Mouse (Mus musculus): ENCODE results near the gene Bpifa3. TPM values are rescaled to one million over a fixed set of nuclear protein-coding genes. Genes with fewer than 3 reads are reported as not detected.

The Bpifa3 gene
- not detected in 2 replicates for polyA plus RNA-seq (2015; fragmentation: Nextera tagmentation; extraction: Ambion mirVana)

DNA sequence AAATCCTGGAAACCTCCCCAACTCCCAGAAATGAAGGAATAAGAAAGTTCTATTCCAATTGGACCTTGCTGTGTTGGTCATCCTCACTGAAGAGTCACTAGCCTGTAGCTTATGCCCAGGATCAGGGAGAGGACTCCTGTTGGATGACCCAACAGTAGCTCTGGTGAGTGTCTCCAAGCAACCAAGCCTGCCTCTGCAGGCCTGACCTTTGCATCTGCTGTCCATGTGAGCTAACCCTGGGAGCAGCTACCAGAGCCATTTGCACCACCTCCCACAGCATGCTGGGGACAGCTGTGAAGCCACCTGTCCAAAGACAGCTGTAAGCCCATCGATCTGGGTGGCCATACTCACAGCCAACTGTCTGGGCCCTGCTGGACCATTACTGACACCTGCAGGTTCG lies at the start of gene Bpifa3:
Gene Bpifa3, plus strand, starts transcription at position 217 of the 400 bp plus-strand sequence.
- H3K4me1 ChIP-seq, result no peaks in the 10 kb centered on the region
- no peaks in the 10 kb centered on the region for H3K27me3 ChIP-seq
- no peaks in the 10 kb centered on the region for H3K36me3 ChIP-seq
- H3K9ac ChIP-seq, result no peak within 1 kb of the TSS
- H3K4me2 ChIP-seq (replicated peaks), result no peak within 1 kb of the TSS
- WGBS, result 60% methylated on average over 2 of the region's 2 CpGs
- H3K4me3 ChIP-seq (replicated peaks), result no peak within 1 kb of the TSS
- H3K9me3 ChIP-seq (replicated peaks), result no peaks in the 10 kb centered on the region
- no peak within 1 kb of the TSS for H3K27ac ChIP-seq (replicated peaks)
- no peak for ATAC-seq (ENCODE audit: insufficient number of reproducible peaks, low FRiP score, low TSS enrichment, low read depth)

- H3K9ac ChIP-seq, result no peak overlapping the region
- no peaks in the 10 kb centered on the region for H3K4me1 ChIP-seq
- whole genome bisulfite sequencing, result 40% methylated on average over 1 of the region's 1 CpGs
- H3K27me3 ChIP-seq, result no peaks in the 10 kb centered on the region
- no peak overlapping the region for H3K4me3 ChIP-seq (replicated peaks)
- ATAC-seq (ENCODE audit: insufficient number of reproducible peaks, low FRiP score, low TSS enrichment, low read depth), result no peak
- H3K27ac ChIP-seq (replicated peaks), result no peak overlapping the region
- H3K9me3 ChIP-seq (replicated peaks), result no peaks in the 10 kb centered on the region
- H3K36me3 ChIP-seq, result no peaks in the 10 kb centered on the region
- no peak overlapping the region for H3K4me2 ChIP-seq (replicated peaks)
Observed at GRCm38 (mm10) chr2:154097734-154098133, 32.4 kb upstream of the Bpifa3 start.

- no peaks in the 10 kb centered on the region for H3K9me3 ChIP-seq (replicated peaks)
- H3K4me3 ChIP-seq (replicated peaks), result no peak overlapping the region
- no peaks in the 10 kb centered on the region for H3K36me3 ChIP-seq
- H3K4me2 ChIP-seq (replicated peaks), result no peak overlapping the region
- no peak overlapping the region for H3K9ac ChIP-seq
- no peak for ATAC-seq (ENCODE audit: insufficient number of reproducible peaks, low FRiP score, low TSS enrichment, low read depth)
- WGBS, result 84% methylated on average over 3 of the region's 3 CpGs
- H3K4me1 ChIP-seq, result no peaks in the 10 kb centered on the region
- H3K27me3 ChIP-seq, result no peaks in the 10 kb centered on the region
- H3K27ac ChIP-seq (replicated peaks), result no peak overlapping the region
Observed at GRCm38 (mm10) chr2:154117381-154117780, 12.8 kb upstream of the Bpifa3 start.

DNA sequence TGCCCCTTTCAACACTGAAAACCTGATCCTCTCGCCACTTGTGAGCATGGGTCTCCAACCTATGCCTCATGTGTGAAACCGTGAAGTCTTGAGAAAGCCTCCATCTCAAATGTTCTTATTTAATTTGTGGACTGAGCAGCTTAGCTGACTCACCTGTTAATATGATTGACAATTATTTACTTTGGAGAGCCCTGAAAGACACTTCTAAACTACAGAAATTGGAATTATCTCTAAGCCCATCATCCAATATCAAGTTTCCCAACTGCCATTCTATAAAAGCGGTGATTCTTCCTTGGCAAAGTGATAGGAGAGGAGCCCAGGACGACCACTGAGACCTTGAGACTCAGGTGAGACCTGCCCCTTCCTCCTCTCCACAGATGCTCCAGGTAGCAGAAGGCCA lies 12.4 kb downstream of the Bpifa3 start, which contains the start of gene Bpifa1:
Gene Bpifa1, plus strand, starts transcription at position 301 of the 400 bp plus-strand sequence.
- Histone ChIP-seq H3K9me3 (replicated peaks) (no peaks in the 10 kb centered on the region), H3K36me3 (no peaks in the 10 kb centered on the region), H3K27ac (replicated peaks) (no peak within 1 kb of the TSS), H3K4me3 (replicated peaks) (no peak within 1 kb of the TSS), H3K4me2 (replicated peaks) (no peak within 1 kb of the TSS), H3K27me3 (no peaks in the 10 kb centered on the region), H3K9ac (no peak within 1 kb of the TSS), H3K4me1 (no peaks in the 10 kb centered on the region)
- ATAC-seq (ENCODE audit: insufficient number of reproducible peaks, low FRiP score, low TSS enrichment, low read depth), result no peak
- WGBS, result 79% methylated on average over 4 of the region's 4 CpGs

GRCm38 (mm10) chr2:154143735-154144134 lies 13.6 kb downstream of the Bpifa3 start:
- Histone ChIP-seq H3K4me2 (replicated peaks) (no peak overlapping the region), H3K36me3 (no peaks in the 10 kb centered on the region)
- no peak for ATAC-seq (ENCODE audit: insufficient number of reproducible peaks, low FRiP score, low TSS enrichment, low read depth)

DNA sequence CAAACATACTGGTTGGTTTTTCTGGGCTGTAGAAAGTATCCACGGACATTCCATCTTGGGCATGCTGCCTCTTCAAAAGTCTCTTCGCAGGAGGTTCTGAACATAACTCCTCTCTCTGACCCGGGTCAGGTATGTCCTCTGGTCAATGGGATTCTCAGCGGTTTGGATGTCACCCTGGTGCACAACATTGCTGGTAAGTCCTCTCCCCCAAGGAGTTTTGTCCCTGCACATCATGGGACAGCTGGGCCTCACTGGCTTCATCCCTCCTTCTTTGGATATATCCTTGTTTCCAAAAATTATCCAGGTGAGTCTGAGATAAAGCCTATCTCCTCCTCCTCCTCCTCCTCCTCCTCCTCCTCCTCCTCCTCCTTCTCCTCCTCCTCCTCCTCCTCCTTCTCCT lies 17.4 kb downstream of the Bpifa3 start:
- no peaks in the 10 kb centered on the region for H3K36me3 ChIP-seq
- WGBS, result 79% methylated on average over 4 of the region's 4 CpGs

More at GRCm38 (mm10) chr2:154143735-154144134, 13.6 kb downstream of the Bpifa3 start:
- no peaks in the 10 kb centered on the region for H3K4me1 ChIP-seq
- H3K9ac ChIP-seq, result no peak overlapping the region
- H3K4me3 ChIP-seq (replicated peaks), result no peak overlapping the region
- H3K27ac ChIP-seq (replicated peaks), result no peak overlapping the region
- H3K27me3 ChIP-seq, result no peaks in the 10 kb centered on the region
- 72% methylated on average over 3 of the region's 3 CpGs for WGBS
- H3K9me3 ChIP-seq (replicated peaks), result no peaks in the 10 kb centered on the region

DNA sequence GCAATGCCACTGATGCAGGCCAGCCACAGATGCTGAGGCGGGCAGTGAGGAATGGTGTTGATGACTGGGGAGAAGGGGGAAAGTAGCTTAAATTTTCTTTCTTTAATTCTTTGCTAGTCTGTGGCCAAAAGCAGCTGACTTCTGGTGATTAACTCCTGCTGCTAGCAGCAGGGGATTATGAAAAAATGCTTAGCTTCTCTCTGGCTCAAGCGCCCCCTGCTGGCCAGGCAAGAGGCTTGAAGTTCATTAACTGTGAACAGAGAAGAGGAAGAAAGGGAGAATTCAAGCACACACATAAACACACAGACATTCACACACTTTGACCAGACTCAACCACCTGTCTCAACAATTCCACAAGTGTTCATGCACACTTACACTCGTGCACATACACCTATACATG lies 28.3 kb downstream of the Bpifa3 start:
- Histone ChIP-seq H3K4me3 (replicated peaks) (no peak overlapping the region), H3K27me3 (no peaks in the 10 kb centered on the region), H3K9me3 (replicated peaks) (no peaks in the 10 kb centered on the region), H3K4me2 (replicated peaks) (no peak overlapping the region), H3K4me1 (no peaks in the 10 kb centered on the region), H3K36me3 (no peaks in the 10 kb centered on the region), H3K27ac (replicated peaks) (no peak overlapping the region), H3K9ac (no peak overlapping the region)
- WGBS, result 25% methylated on average over 3 of the region's 3 CpGs
- no peak for ATAC-seq (ENCODE audit: insufficient number of reproducible peaks, low FRiP score, low TSS enrichment, low read depth)

More for the DNA sequence above, 17.4 kb downstream of the Bpifa3 start:
- Histone ChIP-seq H3K27me3 (no peaks in the 10 kb centered on the region), H3K9ac (no peak overlapping the region), H3K4me3 (replicated peaks) (no peak overlapping the region), H3K4me1 (no peaks in the 10 kb centered on the region), H3K4me2 (replicated peaks) (no peak overlapping the region), H3K9me3 (replicated peaks) (no peaks in the 10 kb centered on the region), H3K27ac (replicated peaks) (no peak overlapping the region)
- ATAC-seq (ENCODE audit: insufficient number of reproducible peaks, low FRiP score, low TSS enrichment, low read depth), result no peak

- no peak for ATAC-seq (ENCODE audit: insufficient number of reproducible peaks, low FRiP score, low TSS enrichment, low read depth)
- Histone ChIP-seq H3K4me2 (replicated peaks) (no peak within 1 kb of the TSS), H3K4me1 (no peaks in the 10 kb centered on the region), H3K9me3 (replicated peaks) (no peaks in the 10 kb centered on the region), H3K36me3 (no peaks in the 10 kb centered on the region), H3K4me3 (replicated peaks) (no peak within 1 kb of the TSS), H3K9ac (no peak within 1 kb of the TSS), H3K27me3 (no peaks in the 10 kb centered on the region), H3K27ac (replicated peaks) (no peak within 1 kb of the TSS)
- WGBS, result 78% methylated on average over 8 of the region's 8 CpGs
Observed at GRCm38 (mm10) chr2:154162307-154162706, 32.2 kb downstream of the Bpifa3 start, which contains the start of gene Bpifa5. Gene Bpifa5, plus strand, starts transcription at chr2:154162607.

GRCm38 (mm10) chr2:154163306-154163705 lies 33.2 kb downstream of the Bpifa3 start:
- WGBS, result 85% methylated on average over 5 of the region's 5 CpGs

DNA sequence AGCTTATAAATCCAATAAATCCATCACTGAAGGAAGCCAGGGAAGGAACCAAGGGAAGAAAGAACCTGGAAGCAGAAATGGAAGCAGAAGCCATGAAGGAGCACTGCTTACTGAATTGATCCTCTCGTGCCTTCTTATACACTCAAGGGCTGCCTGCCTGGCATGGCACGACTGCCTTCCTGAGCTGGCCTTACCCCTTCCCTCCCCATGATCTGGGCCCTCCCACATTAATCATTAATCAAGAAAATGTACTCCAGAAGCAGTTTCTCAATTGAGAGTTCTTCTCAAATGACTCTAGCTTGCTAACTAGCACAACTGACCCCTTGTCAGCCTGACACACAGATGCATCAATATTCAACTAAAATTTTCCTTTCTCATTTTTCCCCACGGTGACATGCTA lies 39.0 kb downstream of the Bpifa3 start:
- 71% methylated on average over 3 of the region's 3 CpGs for WGBS
- no peak for ATAC-seq (ENCODE audit: insufficient number of reproducible peaks, low FRiP score, low TSS enrichment, low read depth)

More at GRCm38 (mm10) chr2:154163306-154163705, 33.2 kb downstream of the Bpifa3 start:
- no peak overlapping the region for H3K27ac ChIP-seq (replicated peaks)
- H3K9me3 ChIP-seq (replicated peaks), result no peaks in the 10 kb centered on the region
- no peak for ATAC-seq (ENCODE audit: insufficient number of reproducible peaks, low FRiP score, low TSS enrichment, low read depth)
- H3K4me2 ChIP-seq (replicated peaks), result no peak overlapping the region
- H3K36me3 ChIP-seq, result no peaks in the 10 kb centered on the region
- no peak overlapping the region for H3K4me3 ChIP-seq (replicated peaks)
- no peaks in the 10 kb centered on the region for H3K4me1 ChIP-seq
- H3K27me3 ChIP-seq, result no peaks in the 10 kb centered on the region
- no peak overlapping the region for H3K9ac ChIP-seq

DNA sequence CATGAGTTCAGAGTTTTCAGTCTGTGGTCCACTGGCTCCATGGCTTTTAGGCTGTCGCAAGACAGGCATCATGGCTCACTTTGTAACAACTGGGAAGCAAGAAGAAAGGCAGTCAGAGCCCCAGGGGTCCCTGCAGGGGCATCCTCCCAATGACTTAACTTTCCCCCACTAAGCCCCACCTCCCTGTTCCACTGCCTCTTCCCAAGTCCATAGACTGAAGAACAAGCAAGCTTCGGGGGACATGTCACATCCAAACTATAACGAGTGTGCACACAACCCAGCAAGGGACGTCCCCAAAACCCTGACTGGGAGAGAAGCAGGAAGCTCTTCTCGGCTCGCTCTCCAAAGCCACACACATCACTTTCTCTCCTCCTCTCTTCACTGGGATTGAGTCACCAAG lies 41.5 kb downstream of the Bpifa3 start:
- no peak overlapping the region for H3K4me2 ChIP-seq (replicated peaks)
- no peaks in the 10 kb centered on the region for H3K4me1 ChIP-seq
- no peak overlapping the region for H3K27ac ChIP-seq (replicated peaks)
- 75% methylated on average over 6 of the region's 6 CpGs for WGBS
- H3K4me3 ChIP-seq (replicated peaks), result no peak overlapping the region
- no peaks in the 10 kb centered on the region for H3K9me3 ChIP-seq (replicated peaks)
- no peak for ATAC-seq (ENCODE audit: insufficient number of reproducible peaks, low FRiP score, low TSS enrichment, low read depth)
- no peak overlapping the region for H3K9ac ChIP-seq
- no peaks in the 10 kb centered on the region for H3K36me3 ChIP-seq
- H3K27me3 ChIP-seq, result no peaks in the 10 kb centered on the region

More for the DNA sequence above, 39.0 kb downstream of the Bpifa3 start:
- Histone ChIP-seq H3K4me3 (replicated peaks) (no peak overlapping the region), H3K9ac (no peak overlapping the region), H3K4me1 (no peaks in the 10 kb centered on the region), H3K27me3 (no peaks in the 10 kb centered on the region), H3K27ac (replicated peaks) (no peak overlapping the region), H3K4me2 (replicated peaks) (no peak overlapping the region), H3K36me3 (no peaks in the 10 kb centered on the region), H3K9me3 (replicated peaks) (no peaks in the 10 kb centered on the region)

GRCm38 (mm10) chr2:154173313-154173712 lies 43.2 kb downstream of the Bpifa3 start:
- Histone ChIP-seq H3K9me3 (replicated peaks) (no peaks in the 10 kb centered on the region), H3K4me3 (replicated peaks) (no peak overlapping the region)
- WGBS, result 29% methylated on average over 1 of the region's 1 CpGs

More at GRCm38 (mm10) chr2:154173313-154173712, 43.2 kb downstream of the Bpifa3 start:
- no peak for ATAC-seq (ENCODE audit: insufficient number of reproducible peaks, low FRiP score, low TSS enrichment, low read depth)
- H3K27me3 ChIP-seq, result no peaks in the 10 kb centered on the region
- no peak overlapping the region for H3K27ac ChIP-seq (replicated peaks)
- no peak overlapping the region for H3K4me2 ChIP-seq (replicated peaks)
- no peaks in the 10 kb centered on the region for H3K4me1 ChIP-seq
- no peak overlapping the region for H3K9ac ChIP-seq
- no peaks in the 10 kb centered on the region for H3K36me3 ChIP-seq

Measured in embryonic facial prominence, embryonic 15.5 days (tissue).